Mouse (Mus musculus): ENCODE measurements around the gene Gstm3.

Gstm3 gene

DNA sequence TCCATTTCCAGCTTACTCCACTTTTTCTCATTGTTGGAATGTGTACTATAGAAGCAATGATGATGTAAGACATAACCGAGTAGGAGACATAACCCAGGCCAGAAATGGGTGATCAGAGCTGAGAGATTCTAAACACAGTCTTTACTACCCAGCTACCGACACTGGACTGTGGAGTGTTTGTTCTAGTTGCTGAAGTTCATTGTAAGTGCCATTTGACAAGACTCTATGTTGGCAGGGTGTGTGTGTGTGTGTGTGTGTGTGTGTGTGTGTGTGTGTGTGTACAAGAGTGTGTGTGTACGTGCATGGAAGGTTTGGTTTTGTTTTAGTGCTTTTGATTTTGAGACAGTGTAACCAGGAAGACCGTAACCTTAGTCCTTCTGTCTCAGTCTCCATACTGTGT, 39.4 kb downstream of the Gstm3 start:
- DNase-seq (ENCODE audit: low read depth, low spot score): no peak

DNA sequence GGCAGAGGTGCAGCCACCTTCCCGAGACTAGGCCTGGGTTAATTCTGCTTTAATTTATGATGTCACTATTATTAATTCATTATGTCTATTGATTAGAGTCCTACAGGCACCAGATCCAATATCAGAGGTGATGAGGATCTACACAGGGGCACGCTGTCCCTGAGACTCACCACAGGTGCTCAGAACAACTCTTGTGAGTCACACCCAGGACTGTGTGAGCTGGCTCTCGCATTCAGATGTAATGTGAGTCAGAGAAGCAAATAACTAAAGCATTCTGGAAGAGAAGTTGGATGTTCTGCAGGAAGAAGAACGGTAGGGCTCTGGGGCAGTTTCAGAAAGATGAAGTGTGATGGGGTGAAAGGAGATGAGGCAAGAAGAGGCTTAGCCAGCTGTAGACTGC, 39.8 kb downstream of the Gstm3 start:
- DNase-seq (ENCODE audit: low read depth, low spot score): no peak

DNA sequence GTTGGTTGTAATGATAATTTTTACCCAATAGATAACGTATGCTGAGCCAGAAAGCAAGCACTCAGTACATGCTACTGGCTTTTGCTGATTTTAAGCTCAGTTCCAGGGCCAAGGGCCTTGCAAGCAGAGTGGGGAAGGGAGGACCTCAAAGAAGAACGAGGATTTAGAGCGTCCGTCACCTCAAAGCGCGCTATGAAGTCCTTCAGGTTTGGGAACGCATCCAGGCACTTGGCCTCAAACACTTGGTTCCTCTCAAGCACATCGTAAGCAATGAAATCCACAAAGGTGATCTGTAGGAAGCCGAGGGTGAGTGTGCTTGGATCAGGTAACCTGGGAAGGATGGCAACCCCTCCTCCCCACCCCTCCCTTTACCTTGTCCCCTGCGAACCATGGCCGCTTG, 40.4 kb downstream of the Gstm3 start:
- DNase-seq (ENCODE audit: low read depth, low spot score): no peak

DNA sequence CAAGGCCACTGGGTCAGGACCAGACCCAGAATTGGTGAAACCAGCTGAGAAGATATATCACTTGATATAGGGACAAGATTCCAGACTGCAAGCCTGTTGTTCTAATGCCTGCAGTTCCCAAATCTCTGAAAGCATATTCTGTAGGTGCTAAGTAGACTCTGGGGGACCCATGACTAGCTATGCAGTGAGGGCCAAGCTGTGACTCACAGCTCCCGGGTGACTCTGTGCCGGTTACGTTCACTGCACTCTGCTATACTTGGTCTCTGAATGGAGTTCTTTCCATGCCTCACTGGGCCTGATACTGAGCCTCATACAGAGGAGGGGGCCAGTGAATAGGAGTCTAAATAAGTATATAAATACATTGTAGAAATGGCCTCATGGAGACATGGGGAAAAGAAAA, 41.2 kb downstream of the Gstm3 start:
- no peak for DNase-seq (ENCODE audit: low read depth, low spot score)

DNA sequence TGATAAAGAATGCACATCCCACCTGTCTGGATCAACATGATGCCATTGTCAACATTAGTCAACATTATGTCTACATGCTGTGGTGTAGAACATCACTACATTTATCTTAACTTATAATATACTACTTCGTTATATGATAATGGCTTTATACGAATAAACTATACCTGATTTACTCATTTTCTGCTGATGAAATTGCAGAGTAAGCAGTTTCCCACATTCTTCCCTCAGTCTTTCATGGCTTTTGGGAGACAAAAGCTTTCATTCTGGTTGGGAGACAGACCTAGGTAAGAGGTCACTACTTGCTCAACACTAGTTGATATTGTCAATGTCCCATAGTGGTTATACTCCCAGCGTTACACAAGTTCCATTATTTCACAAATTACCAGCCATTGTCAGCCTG, 43.7 kb downstream of the Gstm3 start:
- DNase-seq (ENCODE audit: low read depth, low spot score): no peak

DNA sequence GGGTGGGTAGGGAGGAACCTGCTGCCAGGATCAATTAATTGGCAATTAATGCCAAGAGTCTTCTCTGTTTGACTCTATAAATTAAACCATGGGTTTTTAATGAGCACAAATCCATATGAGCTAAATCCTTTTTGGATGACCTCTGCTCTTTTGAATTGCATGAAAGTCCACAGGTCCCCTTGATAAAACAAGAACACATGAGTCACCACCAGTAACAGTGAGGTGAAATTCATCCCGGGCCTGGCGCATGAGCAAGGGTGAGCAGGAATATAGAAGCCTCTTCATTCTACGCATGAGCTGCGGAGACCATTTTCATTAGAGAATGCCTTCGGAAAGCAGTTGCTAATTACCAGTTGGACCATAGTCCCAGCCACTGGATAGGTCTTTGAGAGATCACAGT, 48.7 kb downstream of the Gstm3 start:
- DNase-seq (ENCODE audit: low read depth, low spot score): no peak

DNA sequence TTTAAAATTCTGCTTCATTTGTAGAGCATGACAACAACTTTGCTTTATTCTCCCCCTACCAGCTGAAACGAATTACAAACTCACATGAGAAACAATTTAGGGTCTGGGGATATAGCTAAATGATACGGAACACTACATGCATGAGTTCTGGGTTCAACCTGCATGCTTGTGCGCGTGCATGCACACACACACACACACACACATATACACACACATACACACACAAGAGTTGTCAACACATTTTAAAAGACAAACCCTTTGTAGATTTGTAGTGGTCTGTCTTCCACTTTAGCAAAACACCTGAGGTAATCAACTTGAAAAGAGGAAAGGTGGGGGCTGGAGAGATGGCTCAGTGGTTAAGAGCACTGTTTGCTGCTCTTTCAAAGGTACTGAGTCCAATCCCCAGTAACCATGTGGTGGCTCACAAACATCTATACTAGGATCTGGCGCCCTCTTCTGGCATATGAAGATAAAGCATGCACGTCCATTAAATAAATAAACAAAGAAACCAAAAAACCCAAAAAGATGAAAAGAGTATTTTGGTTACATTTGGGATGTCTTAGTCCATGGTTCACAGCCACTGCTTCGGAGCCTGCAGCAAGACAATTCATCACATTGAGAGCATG, 51.2 kb downstream of the Gstm3 start:
- DNase-seq (ENCODE audit: low read depth, low spot score): peak; percentile 52

DNA sequence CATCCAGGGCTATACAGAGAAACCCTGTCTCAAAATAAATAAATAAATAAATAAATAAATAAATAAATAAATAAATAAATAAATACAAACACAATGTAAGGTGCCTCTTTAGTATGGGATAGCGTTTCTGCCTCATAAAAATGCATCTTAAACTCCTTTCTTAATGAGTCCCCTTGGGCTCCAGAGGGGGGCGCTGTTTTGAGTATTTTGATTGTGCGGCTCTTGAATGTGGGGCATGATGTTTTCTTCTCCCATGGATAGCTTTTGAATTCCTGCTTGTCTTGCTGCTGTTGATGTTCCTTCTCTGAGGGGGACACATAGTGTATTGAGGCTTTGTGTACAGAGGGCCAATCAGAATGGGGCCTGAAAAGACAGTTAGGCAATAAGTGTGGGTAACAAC, 52.0 kb downstream of the Gstm3 start:
- no peak for DNase-seq (ENCODE audit: low read depth, low spot score)

DNA sequence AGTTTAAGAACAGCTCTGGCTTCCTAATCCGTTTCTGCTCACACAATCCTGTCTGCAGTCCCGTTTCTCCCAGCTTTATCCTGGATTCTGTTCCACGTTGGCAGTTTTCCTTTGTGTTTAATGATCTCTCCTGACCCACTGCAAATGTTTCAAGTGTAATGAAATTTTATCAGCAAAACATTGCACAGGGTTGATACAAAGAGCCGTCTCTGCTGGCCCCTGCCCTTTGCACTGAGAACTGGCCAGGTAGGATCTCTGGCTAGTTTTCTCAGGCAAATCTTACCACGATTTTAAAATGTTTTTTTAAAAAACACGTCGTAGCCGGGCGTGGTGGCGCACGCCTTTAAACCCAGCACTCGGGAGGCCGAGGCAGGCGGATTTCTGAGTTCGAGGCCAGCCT, 52.4 kb downstream of the Gstm3 start:
- no peak for DNase-seq (ENCODE audit: low read depth, low spot score)
